Mouse (Mus musculus) cerebellum, adult 2 months (tissue): ENCODE results near the gene Ak7.

Experiments
- CTCF ChIP-seq: fragments of 200-500 bp; IDR thresholded peaks from 2 replicates; pipeline ENCODE4 v1.5.1; 2011; ENCODE audit warnings: low read depth, mild to moderate bottlenecking, control low read depth, low read length, moderate library complexity, borderline replicate concordance; ENCODE audit not compliant: insufficient read depth
- POLR2A ChIP-seq: fragments of 200-500 bp; IDR thresholded peaks from 2 replicates; pipeline ENCODE4 v1.6.1; 2011; ENCODE audit warnings: low read length, control low read depth, borderline replicate concordance; ENCODE audit not compliant: insufficient read depth

DNA sequence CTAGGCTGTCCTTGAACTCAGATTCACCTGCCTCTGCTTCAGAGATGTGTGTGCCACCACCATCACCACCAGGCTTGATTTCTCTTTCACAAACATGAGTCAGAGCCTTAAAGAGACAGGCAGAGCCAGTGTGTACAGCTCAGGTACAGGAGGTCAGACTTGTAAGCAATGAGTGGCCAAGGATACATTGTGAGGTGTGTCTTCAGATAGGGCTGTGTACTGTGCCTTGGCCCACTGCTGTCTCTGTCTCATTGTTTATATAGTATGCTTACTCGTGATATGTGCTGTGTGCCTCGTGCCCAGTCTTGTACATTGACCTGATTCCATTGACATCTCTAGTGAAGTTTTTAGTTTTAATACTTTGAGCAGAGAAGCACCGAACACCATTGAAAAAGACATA is 100.0 kb downstream of the Ak7 start:
- no peak for TF ChIP-seq CTCF
- no peak for TF ChIP-seq POLR2A
